Mouse (Mus musculus) ovary, postnatal 10 days (tissue): Measurements from ENCODE around the gene Hoxa9.

Source experiments
- DNase-seq: peaks from one replicate; pipeline ENCODE4 v3.0.0; 2022; ENCODE audit warnings: low spot score

The Hoxa9 gene

DNA sequence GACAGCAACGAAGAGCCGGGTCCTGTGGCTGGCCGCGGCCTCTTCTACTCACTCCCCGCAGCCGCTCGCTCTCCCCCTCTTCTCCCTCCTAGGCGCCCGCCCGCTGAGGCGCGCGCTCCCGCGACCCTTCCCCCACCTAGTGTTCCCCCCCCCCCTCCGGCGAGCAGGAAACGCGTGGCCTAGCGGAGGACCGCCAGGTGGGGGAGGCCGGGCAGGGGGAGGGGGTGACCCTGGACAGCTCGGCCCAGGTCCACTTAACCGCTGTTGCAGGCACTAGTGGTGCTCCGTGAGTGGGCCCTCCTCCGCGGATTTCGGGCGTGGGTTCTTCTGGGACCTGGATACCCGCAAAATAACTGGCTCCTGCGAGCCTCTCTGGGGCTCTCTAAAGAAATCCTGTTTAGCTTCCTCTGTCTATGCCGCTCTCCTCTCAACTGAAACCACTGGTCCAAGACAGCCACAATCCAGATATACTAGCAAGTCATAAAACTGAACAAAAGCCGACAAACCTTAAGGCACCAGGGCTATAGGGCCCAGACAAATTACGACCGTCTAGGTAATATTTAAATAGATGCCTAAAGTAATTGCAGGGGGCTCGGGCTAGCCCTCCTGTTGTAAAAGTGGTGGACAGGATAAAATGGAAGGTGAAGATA lies at the start of gene Hoxa9:
Hoxa9 (minus strand) TSS at position 574 of the 650 bp plus-strand sequence.
- no peak for DNase-seq

DNA sequence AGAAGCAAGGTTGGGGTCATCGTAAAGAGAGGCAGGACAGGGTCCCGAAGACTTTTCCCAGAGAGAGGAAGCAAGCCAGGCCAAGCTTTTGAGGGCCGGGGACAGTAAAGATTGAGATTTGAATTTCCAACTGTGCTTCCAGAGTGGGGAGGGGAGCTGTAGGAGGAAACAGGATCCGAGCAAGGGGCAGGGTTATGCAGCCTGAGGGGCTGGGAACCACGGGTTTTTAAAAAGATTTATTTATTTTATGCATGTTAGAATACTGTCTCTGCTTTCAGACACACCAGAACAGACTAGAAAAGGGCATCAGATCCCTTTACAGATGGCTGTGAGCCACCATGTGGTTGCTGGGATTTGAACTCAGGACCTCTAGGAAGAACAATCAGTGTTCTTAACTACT lies 46.0 kb upstream of the Hoxa9 start:
- DNase-seq: no peak

DNA sequence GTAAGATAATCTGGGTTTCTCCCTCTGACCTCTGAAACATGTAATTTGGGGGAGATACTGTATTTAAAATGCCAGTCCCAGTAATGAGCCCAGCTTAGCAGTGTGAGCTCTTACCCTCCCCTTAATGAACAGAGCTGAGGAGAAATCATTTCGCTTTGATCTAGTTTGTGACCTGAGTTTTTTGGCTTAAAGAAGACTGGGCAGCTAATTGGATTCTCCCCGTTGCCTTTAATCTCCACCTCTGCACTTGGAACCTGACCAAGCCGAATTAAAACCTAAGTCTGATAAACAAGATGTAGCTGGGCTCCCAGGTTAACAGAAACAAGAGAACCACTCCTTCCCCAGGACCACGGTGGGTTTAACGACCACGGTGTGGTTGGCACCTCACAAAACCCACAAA lies 45.5 kb upstream of the Hoxa9 start:
- DNase-seq: no peak

- no peak for DNase-seq
Observed at GRCm38 (mm10) chr6:52275563-52276280, 44.8 kb upstream of the Hoxa9 start.

GRCm38 (mm10) chr6:52274576-52274975 lies 43.7 kb upstream of the Hoxa9 start:
- no peak for DNase-seq

- no peak for DNase-seq
Observed at GRCm38 (mm10) chr6:52273656-52274280, 42.9 kb upstream of the Hoxa9 start.

GRCm38 (mm10) chr6:52272766-52273655 lies 42.1 kb upstream of the Hoxa9 start:
- DNase-seq: no peak

GRCm38 (mm10) chr6:52270494-52271480 lies 39.9 kb upstream of the Hoxa9 start:
- DNase-seq: no peak

DNA sequence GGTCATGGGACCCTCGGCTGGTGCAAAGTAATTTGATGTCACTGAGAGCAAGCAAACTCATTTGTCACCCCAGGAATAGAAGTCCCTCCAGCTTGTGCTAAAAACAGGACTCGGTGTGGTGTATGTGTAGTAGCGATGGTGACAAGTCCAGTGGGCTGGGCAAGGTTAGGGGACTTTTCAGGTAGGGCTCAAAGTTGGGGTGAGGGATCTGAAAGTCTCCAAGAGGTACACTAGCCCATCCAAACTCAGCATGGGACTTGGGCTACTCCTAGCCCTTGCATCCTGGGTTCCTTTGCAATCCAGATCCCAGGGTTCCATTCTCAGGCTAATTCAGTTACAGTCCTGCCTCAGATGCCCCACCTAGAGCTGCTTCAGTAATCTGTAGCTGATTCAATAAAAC lies 37.9 kb upstream of the Hoxa9 start:
- DNase-seq: no peak

- DNase-seq: no peak
Observed at GRCm38 (mm10) chr6:52268341-52268740, 37.5 kb upstream of the Hoxa9 start.

GRCm38 (mm10) chr6:52267691-52268090 lies 36.8 kb upstream of the Hoxa9 start:
- DNase-seq: no peak

DNA sequence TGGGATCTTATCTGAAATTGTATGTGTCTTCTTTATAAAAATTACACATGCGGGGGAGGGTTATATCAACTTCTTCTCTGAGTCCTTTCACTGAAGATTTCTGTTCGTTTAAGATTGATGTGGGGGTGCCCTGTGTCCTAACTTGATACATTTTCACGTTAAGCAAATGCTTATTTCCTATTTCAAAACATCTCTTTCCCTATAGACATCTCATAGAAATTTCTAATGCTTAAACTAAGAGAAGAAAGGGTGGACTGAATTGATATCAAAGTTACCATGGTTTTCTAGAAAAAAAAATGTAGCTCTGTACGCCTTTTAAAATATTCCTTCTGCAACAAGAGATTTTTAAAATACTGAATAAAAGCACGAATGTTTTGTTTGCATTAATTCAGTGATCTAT lies 36.3 kb upstream of the Hoxa9 start:
- no peak for DNase-seq

GRCm38 (mm10) chr6:52266666-52266985 lies 35.7 kb upstream of the Hoxa9 start:
- DNase-seq: no peak

- DNase-seq: no peak
Observed at GRCm38 (mm10) chr6:52265913-52266665, 35.2 kb upstream of the Hoxa9 start.

DNA sequence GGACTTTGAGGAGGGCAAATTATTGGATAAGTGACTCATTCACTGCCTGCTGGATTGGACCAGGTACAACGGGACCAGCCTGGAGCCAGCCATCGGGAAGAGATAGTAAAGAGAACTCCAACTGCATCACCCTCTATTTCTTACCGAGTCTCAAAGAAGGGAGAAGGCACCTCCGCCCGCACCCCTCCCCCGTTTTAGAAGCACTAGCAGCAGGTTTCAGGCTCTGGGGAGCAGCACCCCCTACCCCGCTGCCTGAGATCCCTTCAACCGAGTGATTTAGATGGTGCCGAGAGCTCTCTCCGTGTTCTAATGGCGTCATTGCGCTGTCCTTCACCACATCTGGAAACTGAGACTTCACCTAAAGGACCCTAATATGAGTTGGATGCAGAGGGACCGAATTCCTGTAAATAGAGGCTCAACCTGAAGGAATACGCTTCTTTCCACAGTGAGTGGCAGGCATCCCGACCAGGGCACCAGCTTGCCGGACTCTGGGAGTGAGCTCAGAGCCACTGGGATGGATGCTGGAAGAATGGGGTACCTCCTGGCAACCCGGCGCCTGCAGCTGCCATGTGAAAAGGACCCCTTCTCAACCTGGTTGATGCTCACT lies 34.5 kb upstream of the Hoxa9 start:
- DNase-seq: no peak

- DNase-seq: no peak
Observed at GRCm38 (mm10) chr6:52264106-52264790, 33.4 kb upstream of the Hoxa9 start.

GRCm38 (mm10) chr6:52263321-52263585 lies 32.4 kb upstream of the Hoxa9 start:
- no peak for DNase-seq

DNA sequence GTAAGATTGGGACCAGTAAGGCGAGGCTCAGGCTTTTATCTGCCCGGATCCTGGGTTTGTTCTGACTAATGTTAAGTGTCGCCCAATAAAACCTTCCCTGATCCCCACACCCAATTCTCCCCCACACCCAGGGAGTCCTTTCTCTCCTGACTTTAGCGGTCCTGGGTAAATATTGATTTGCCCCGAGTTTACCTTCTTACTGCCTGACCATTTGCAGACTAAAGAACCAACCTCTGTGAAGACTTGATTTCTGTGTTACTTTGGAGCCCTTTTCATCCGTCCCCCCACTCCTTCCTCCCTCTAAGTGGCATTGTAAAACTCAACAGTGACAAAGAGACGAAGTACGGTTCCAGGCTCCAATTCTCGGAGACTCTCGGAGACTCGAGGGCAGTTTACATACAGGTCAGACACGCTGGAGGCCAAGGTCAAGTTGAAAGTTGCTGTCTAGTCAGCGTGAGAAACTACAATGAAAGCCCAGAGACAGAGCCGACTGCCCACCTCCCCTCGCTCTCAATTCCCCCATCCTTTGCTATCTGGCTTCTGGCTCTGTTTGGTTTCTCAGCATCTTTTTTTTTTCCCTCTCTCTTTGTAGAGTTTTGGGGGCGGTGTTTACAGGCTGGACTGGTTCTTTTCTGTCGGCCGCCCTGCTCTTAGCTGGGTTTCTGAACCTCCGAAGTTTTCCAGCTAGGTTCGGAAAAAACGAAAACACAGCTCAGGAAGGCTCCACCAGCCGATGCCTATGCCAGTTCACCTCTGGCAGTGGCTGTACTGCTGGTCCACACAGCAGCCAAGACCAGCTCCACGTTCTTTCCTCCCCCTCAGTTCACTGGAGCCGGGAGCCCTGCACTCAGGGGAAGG lies 31.8 kb upstream of the Hoxa9 start:
- no peak for DNase-seq
